Mouse (Mus musculus) spleen, adult 18-20 months (tissue): ENCODE results near the gene Smg6.
A peak's percentile ranks its signal among the peaks of the same experiment; 100 is the strongest.

Source experiments
- DNase-seq, 2 experiments: peaks; one replicate each; pipeline ENCODE4 v3.0.0; 2022; ENCODE audit warnings: mixed read lengths in 2 of 2

Smg6 gene

GRCm38 (mm10) chr11:75119841-75120240, 194.2 kb downstream of the Smg6 start:
- DNase-seq = no peak

GRCm38 (mm10) chr11:75121348-75121747, 195.7 kb downstream of the Smg6 start:
- no peak for DNase-seq

GRCm38 (mm10) chr11:75124406-75124805, 198.8 kb downstream of the Smg6 start:
- no peak for DNase-seq

GRCm38 (mm10) chr11:75126384-75126783, 200.8 kb downstream of the Smg6 start:
- DNase-seq = no peak

- no peak for DNase-seq
Observed at GRCm38 (mm10) chr11:75129481-75129880, 203.9 kb downstream of the Smg6 start.

GRCm38 (mm10) chr11:75131300-75131699, 205.7 kb downstream of the Smg6 start:
- no peak for DNase-seq

GRCm38 (mm10) chr11:75132278-75132677, 206.7 kb downstream of the Smg6 start:
- DNase-seq = no peak

GRCm38 (mm10) chr11:75133391-75133790, 207.8 kb downstream of the Smg6 start:
- no peak for DNase-seq

- DNase-seq = no peak
Observed at GRCm38 (mm10) chr11:75133951-75134350, 208.3 kb downstream of the Smg6 start.

- no peak for DNase-seq
Observed at GRCm38 (mm10) chr11:75134485-75135068, 209.0 kb downstream of the Smg6 start.

- DNase-seq = no peak
Observed at GRCm38 (mm10) chr11:75135358-75135757, 209.7 kb downstream of the Smg6 start.

GRCm38 (mm10) chr11:75136666-75137398, 211.2 kb downstream of the Smg6 start:
- peak in 1 of 2 experiments; percentile 21 for DNase-seq

GRCm38 (mm10) chr11:75139122-75139963, 213.7 kb downstream of the Smg6 start:
- DNase-seq = no peak

- no peak for DNase-seq
Observed at GRCm38 (mm10) chr11:75140431-75140830, 214.8 kb downstream of the Smg6 start.

GRCm38 (mm10) chr11:75141038-75141437, 215.4 kb downstream of the Smg6 start:
- no peak for DNase-seq

GRCm38 (mm10) chr11:75141913-75142312, 216.3 kb downstream of the Smg6 start:
- no peak for DNase-seq

- DNase-seq = no peak
Observed at GRCm38 (mm10) chr11:75142749-75143148, 217.1 kb downstream of the Smg6 start.

- no peak for DNase-seq
Observed at GRCm38 (mm10) chr11:75145841-75146240, 220.2 kb downstream of the Smg6 start.

- no peak for DNase-seq
Observed at GRCm38 (mm10) chr11:75147106-75147845, 221.7 kb downstream of the Smg6 start.

GRCm38 (mm10) chr11:75147846-75148168, 222.2 kb downstream of the Smg6 start:
- no peak for DNase-seq

- no peak for DNase-seq
Observed at GRCm38 (mm10) chr11:75148332-75149035, 222.9 kb downstream of the Smg6 start.

GRCm38 (mm10) chr11:75150346-75150745, 224.7 kb downstream of the Smg6 start:
- no peak for DNase-seq
